Mouse (Mus musculus): ENCODE results near the gene Ms4a4b.
"Not testable (repeated sequence)": the region's sequence is repeated elsewhere in the genome, so short reads cannot be mapped to it uniquely, and the experiment has no call there.

Ms4a4b gene

GRCm38 (mm10) chr19:11486599-11486998 is 43.2 kb downstream of the Ms4a4b start:
- DNase-seq (ENCODE audit: low read depth), result no peak

- DNase-seq (ENCODE audit: low read depth), result no peak
Measured at GRCm38 (mm10) chr19:11491406-11492189, 48.2 kb downstream of the Ms4a4b start.

- no peak for DNase-seq (ENCODE audit: low read depth)
Measured at GRCm38 (mm10) chr19:11492671-11493070, 49.3 kb downstream of the Ms4a4b start.

- DNase-seq (ENCODE audit: low read depth), result no peak
Measured at GRCm38 (mm10) chr19:11494519-11494918, 51.2 kb downstream of the Ms4a4b start.

GRCm38 (mm10) chr19:11496361-11496760 is 53.0 kb downstream of the Ms4a4b start:
- DNase-seq (ENCODE audit: low read depth), result no peak

GRCm38 (mm10) chr19:11497300-11497699 is 53.9 kb downstream of the Ms4a4b start:
- DNase-seq (ENCODE audit: low read depth), result not testable (repeated sequence)

GRCm38 (mm10) chr19:11500796-11501195 is 57.4 kb downstream of the Ms4a4b start:
- no peak for DNase-seq (ENCODE audit: low read depth)

- DNase-seq (ENCODE audit: low read depth), result no peak
Measured at GRCm38 (mm10) chr19:11501326-11501725, 58.0 kb downstream of the Ms4a4b start.

GRCm38 (mm10) chr19:11504857-11505256 is 61.5 kb downstream of the Ms4a4b start:
- DNase-seq (ENCODE audit: low read depth), result no peak

GRCm38 (mm10) chr19:11513458-11513857 is 70.1 kb downstream of the Ms4a4b start:
- DNase-seq (ENCODE audit: low read depth), result no peak

GRCm38 (mm10) chr19:11516246-11516645 is 72.9 kb downstream of the Ms4a4b start, which contains the start of gene Ms4a6b:
TSS of gene Ms4a6b (plus strand) at chr19:11516512.
- DNase-seq (ENCODE audit: low read depth), result no peak

Measured in fibroblast of lung, adult 2 months (primary cell).